Mouse (Mus musculus): ENCODE measurements at regions not wholly inside any gene's neighbourhood (a gene's known extent, or its start where the extent isn't known, plus 50 kb on each side); places are given as distances from the start of the nearest gene placed in this dataset.

DNA sequence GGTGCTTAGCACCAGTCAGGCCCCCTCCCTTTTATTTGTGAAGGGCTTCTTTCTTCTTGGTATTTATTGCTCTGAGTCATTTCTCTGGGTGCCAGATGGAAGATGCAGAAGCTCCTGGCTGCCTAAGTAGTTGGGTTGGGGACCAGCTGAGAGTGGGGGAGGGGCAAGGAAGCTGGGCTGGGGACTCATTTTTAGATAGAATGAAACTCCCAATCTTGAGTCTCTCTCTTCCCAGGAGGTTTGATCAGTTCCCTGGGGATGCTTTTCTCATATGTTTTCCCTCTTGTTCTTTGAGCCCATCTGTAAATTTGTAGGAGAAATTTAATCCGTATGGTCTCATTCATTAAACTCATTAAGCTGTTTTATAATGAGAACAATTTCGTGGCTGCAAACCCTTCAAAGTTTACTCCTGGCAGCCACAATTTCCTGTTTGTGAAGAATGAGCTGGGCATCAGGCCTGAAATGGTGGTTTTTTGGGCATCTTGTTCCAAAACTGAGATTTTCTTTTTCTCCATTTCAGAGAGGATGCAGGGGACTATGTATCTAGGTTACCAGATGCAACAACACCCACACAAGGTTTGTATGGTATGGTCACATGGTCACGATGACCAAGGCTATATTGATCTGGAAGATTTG lies 98.9 kb upstream of the Slit3 start:
- WGBS, result 73% methylated on average over 3 of the region's 3 CpGs
- no peak overlapping the region for H3K27ac ChIP-seq (replicated peaks; ENCODE audit: low read depth, low read length)
- no peaks in the 10 kb centered on the region for H3K4me1 ChIP-seq (ENCODE audit: control insufficient read depth, insufficient read depth, low read length)
- no peak overlapping the region for H3K4me2 ChIP-seq (ENCODE audit: low read length)
- H3K27me3 ChIP-seq (ENCODE audit: control insufficient read depth, insufficient read depth, low read length), result no peaks in the 10 kb centered on the region
- ATAC-seq (ENCODE audit: low FRiP score, low TSS enrichment) (no peak), DNase-seq (no peak)
- no peaks in the 10 kb centered on the region for H3K36me3 ChIP-seq (ENCODE audit: control insufficient read depth, insufficient read depth, low read length)
- H3K4me3 ChIP-seq (replicated peaks; ENCODE audit: low read depth, low read length), result no peak overlapping the region
- no peak overlapping the region for H3K9ac ChIP-seq (replicated peaks; ENCODE audit: low read length)
- no peaks in the 10 kb centered on the region for H3K9me3 ChIP-seq (ENCODE audit: control insufficient read depth, low read length)

DNA sequence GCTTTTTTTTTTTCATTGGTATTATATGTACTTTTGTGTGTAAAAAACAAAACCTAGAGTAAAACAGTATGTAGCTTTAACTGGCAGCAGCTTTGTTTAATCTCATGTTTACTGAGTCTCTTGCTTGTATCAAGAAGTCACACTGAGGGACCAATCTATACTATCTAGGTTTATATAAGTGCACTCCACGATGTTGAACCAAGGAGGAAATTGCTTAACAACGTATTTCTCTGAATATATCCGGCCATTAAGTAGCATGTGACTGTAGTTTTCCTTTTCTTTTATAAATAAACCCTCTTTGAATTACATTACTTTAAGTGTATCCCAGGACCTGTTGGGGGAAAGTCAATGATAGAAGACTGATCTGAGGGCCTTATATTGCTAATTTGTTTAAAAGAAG lies 104.0 kb upstream of the Slit3 start:
- H3K4me1 ChIP-seq (ENCODE audit: control insufficient read depth, insufficient read depth, low read length), result no peaks in the 10 kb centered on the region
- ATAC-seq (ENCODE audit: low FRiP score, low TSS enrichment) (no peak), DNase-seq (no peak)
- H3K36me3 ChIP-seq (ENCODE audit: control insufficient read depth, insufficient read depth, low read length), result no peaks in the 10 kb centered on the region
- H3K9me3 ChIP-seq (ENCODE audit: control insufficient read depth, low read length), result no peaks in the 10 kb centered on the region
- no peaks in the 10 kb centered on the region for H3K27me3 ChIP-seq (ENCODE audit: control insufficient read depth, insufficient read depth, low read length)
- 87% methylated on average over 3 of the region's 3 CpGs for WGBS
- no peak overlapping the region for H3K4me3 ChIP-seq (replicated peaks; ENCODE audit: low read depth, low read length)
- H3K4me2 ChIP-seq (ENCODE audit: low read length), result no peak overlapping the region
- no peak overlapping the region for H3K27ac ChIP-seq (replicated peaks; ENCODE audit: low read depth, low read length)
- no peak overlapping the region for H3K9ac ChIP-seq (replicated peaks; ENCODE audit: low read length)

DNA sequence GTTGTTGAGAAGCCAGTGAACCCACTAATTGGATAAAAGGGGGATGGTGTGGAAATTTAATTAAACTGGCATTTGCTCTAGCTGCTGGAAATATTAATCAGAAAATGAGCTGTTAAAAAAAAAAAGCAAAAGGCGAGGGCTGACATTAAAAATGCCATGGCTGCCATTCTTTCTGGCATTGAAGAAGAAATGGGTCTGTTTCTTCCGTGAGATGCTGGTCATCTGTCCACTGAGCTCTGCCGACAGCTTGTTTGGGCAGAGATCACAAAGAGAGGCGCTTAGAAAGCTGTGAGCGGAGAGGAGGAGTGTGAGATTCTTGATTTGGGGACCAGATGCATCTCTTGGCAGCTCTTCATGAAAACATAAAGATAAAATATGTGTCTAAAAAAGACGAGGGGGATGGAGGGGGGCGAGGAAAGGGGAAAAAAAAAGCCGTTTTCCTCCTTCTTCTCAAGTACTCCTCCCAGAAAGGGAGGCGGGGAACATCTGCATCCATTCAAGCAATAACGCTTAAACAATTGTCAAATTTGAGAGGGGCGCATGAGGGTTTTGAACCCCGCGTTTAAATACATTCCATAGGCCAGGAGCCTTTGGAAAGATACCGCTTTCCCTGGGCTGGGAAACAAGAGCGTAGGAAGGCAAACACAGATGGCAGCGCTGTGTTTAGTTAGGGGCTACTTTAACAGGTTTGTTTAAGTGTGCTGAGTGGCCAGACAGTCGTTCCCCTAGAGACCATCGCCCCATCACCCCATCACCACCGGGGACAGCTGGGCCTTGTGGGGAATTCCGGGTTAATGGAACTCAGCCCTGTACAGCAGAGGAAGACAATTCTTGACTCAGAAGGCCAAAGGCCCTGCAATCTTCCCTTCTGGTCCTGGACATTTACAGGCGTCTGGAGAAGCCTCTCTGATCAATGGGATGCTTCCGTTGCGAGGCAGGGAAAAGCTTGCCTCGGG lies 109.2 kb upstream of the Slit3 start:
- H3K27ac ChIP-seq (replicated peaks; ENCODE audit: low read depth, low read length), result peak overlapping the region; percentile 62; the same call in 1 of the 2 replicates
- no peak for ATAC-seq (ENCODE audit: low FRiP score, low TSS enrichment)

DNA sequence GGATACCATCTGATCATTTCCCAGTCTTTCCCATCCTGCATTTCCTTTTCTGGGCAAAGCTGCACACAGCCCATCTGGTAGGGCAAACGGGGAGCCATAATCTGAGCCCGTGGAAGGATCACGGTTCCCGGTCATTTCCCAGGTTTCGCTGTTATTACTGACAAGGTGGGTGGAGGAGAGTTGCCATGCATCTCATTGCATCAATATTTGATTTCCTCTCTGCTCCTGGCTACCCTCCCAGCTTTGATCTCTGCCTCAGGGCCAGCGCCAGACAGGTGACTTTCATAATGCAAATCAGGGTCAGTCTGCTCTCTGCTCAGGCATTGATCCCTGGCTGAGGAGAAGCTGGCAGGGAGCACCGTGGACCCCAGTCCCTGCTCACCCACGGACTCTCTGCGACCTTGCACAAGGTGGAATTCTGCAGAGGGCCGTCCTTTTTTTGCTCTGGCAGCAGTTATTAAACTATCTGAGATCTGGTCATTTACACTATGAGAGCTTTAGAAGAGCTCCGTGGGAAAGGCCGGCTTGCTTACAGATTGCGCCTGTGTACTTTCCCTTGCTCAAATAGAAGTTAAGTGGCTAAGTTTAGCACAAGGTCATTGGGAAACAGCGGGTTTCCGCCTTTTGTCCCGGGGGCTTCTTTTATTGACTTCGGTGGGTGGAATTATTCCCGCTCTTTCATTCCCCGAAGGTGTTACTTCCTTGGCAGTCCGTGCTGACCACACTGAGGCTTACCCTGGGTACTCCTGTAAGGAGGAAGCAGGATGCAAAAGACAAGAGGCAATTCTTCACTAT lies 114.1 kb upstream of the Slit3 start:
- Histone ChIP-seq H3K4me3 (replicated peaks; ENCODE audit: low read depth, low read length) (no peak overlapping the region), H3K27ac (replicated peaks; ENCODE audit: low read depth, low read length) (no peak overlapping the region), H3K4me2 (ENCODE audit: low read length) (peak overlapping the region; percentile 25), H3K4me1 (ENCODE audit: control insufficient read depth, insufficient read depth, low read length) (no peaks in the 10 kb centered on the region), H3K27me3 (ENCODE audit: control insufficient read depth, insufficient read depth, low read length) (no peaks in the 10 kb centered on the region), H3K9ac (replicated peaks; ENCODE audit: low read length) (no peak overlapping the region), H3K9me3 (ENCODE audit: control insufficient read depth, low read length) (no peaks in the 10 kb centered on the region), H3K36me3 (ENCODE audit: control insufficient read depth, insufficient read depth, low read length) (no peaks in the 10 kb centered on the region)
- DNase-seq, result peak; percentile 37
- 44% methylated on average over 20 of the region's 20 CpGs for WGBS
- ATAC-seq (ENCODE audit: low FRiP score, low TSS enrichment), result no peak

More for the DNA sequence above, 109.2 kb upstream of the Slit3 start:
- Histone ChIP-seq H3K9me3 (ENCODE audit: control insufficient read depth, low read length) (no peaks in the 10 kb centered on the region), H3K4me3 (replicated peaks; ENCODE audit: low read depth, low read length) (no peak overlapping the region), H3K9ac (replicated peaks; ENCODE audit: low read length) (no peak overlapping the region), H3K4me1 (ENCODE audit: control insufficient read depth, insufficient read depth, low read length) (no peaks in the 10 kb centered on the region), H3K27me3 (ENCODE audit: control insufficient read depth, insufficient read depth, low read length) (no peaks in the 10 kb centered on the region), H3K36me3 (ENCODE audit: control insufficient read depth, insufficient read depth, low read length) (no peaks in the 10 kb centered on the region), H3K4me2 (ENCODE audit: low read length) (no peak overlapping the region)
- DNase-seq, result peak; percentile 17
- 69% methylated on average over 24 of the region's 24 CpGs for WGBS

DNA sequence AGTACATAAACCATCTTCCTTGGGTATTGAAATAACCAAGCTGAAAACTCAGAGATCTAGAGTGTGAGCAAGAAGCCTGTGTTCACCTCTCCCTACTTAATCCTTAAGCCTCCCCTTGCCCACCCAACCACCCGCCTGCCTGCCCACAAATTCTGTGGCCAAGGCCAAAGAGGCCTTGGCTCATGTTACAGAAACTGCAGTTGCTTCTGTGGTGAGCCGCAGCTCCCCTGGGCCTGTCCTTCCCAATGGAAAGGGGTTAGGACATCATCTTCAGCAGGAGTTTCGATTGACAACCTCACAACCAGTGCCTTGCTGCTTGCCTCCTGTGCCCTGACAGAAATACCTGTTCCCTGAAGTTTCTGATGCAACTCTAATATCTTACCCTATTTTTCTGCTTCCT lies 115.9 kb upstream of the Slit3 start:
- Histone ChIP-seq H3K9ac (replicated peaks; ENCODE audit: low read length) (no peak overlapping the region), H3K9me3 (ENCODE audit: control insufficient read depth, low read length) (no peaks in the 10 kb centered on the region), H3K27me3 (ENCODE audit: control insufficient read depth, insufficient read depth, low read length) (no peaks in the 10 kb centered on the region), H3K27ac (replicated peaks; ENCODE audit: low read depth, low read length) (no peak overlapping the region), H3K36me3 (ENCODE audit: control insufficient read depth, insufficient read depth, low read length) (no peaks in the 10 kb centered on the region), H3K4me2 (ENCODE audit: low read length) (no peak overlapping the region), H3K4me3 (replicated peaks; ENCODE audit: low read depth, low read length) (no peak overlapping the region), H3K4me1 (ENCODE audit: control insufficient read depth, insufficient read depth, low read length) (no peaks in the 10 kb centered on the region)
- WGBS, result 77% methylated on average over 3 of the region's 3 CpGs
- DNase-seq, result no peak
- no peak for ATAC-seq (ENCODE audit: low FRiP score, low TSS enrichment)

DNA sequence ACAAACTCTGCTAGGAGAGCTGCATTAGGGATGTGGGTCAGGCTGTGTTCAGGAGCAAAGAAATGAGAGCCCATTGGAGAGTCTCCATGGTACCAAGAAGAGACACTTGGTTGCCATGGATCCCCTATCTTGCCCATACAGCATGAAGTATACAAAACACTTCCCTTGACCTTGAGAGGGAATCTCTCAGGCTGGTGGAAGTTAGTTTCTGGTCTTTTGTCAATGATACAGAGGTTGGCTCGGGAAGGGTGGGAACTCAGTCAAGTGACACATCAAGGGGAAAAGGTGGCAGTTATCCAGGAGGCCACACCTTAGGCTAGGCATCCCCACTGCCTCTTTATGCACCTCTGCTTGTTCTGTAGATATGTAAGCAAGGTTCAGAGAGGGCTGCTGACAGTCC lies 116.6 kb upstream of the Slit3 start:
- Histone ChIP-seq H3K36me3 (ENCODE audit: control insufficient read depth, insufficient read depth, low read length) (no peaks in the 10 kb centered on the region), H3K9me3 (ENCODE audit: control insufficient read depth, low read length) (no peaks in the 10 kb centered on the region), H3K4me2 (ENCODE audit: low read length) (no peak overlapping the region), H3K4me3 (replicated peaks; ENCODE audit: low read depth, low read length) (no peak overlapping the region), H3K27ac (replicated peaks; ENCODE audit: low read depth, low read length) (no peak overlapping the region), H3K4me1 (ENCODE audit: control insufficient read depth, insufficient read depth, low read length) (no peaks in the 10 kb centered on the region), H3K9ac (replicated peaks; ENCODE audit: low read length) (no peak overlapping the region), H3K27me3 (ENCODE audit: control insufficient read depth, insufficient read depth, low read length) (no peaks in the 10 kb centered on the region)
- 36% methylated on average over 1 of the region's 1 CpGs for WGBS
- ATAC-seq (ENCODE audit: low FRiP score, low TSS enrichment) (no peak), DNase-seq (no peak)

DNA sequence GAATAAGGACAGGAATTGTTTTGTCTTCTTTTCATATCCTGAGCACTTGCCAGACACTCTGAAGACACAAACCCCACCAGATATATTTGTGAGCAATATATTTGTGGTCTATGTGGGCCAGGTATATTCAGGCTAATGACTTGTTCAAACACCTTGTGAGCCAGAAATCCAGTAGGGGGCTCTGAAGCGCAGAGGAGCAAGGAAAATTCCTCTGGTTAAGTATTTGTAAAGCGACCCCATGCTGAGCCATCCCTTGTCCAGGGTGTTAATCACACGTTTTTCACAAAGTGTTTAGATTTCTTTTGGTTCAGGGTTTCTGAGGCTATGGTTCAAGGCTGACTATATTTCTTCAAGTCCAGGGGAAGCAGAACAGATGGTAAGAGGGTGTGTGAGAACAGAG lies 117.1 kb upstream of the Slit3 start:
- no peaks in the 10 kb centered on the region for H3K27me3 ChIP-seq (ENCODE audit: control insufficient read depth, insufficient read depth, low read length)
- ATAC-seq (ENCODE audit: low FRiP score, low TSS enrichment) (no peak), DNase-seq (peak; percentile 37)
- H3K4me1 ChIP-seq (ENCODE audit: control insufficient read depth, insufficient read depth, low read length), result no peaks in the 10 kb centered on the region
- no peak overlapping the region for H3K4me2 ChIP-seq (ENCODE audit: low read length)
- no peak overlapping the region for H3K4me3 ChIP-seq (replicated peaks; ENCODE audit: low read depth, low read length)
- H3K27ac ChIP-seq (replicated peaks; ENCODE audit: low read depth, low read length), result no peak overlapping the region
- 30% methylated on average over 3 of the region's 3 CpGs for WGBS
- H3K9ac ChIP-seq (replicated peaks; ENCODE audit: low read length), result no peak overlapping the region
- H3K9me3 ChIP-seq (ENCODE audit: control insufficient read depth, low read length), result no peaks in the 10 kb centered on the region
- H3K36me3 ChIP-seq (ENCODE audit: control insufficient read depth, insufficient read depth, low read length), result no peaks in the 10 kb centered on the region

DNA sequence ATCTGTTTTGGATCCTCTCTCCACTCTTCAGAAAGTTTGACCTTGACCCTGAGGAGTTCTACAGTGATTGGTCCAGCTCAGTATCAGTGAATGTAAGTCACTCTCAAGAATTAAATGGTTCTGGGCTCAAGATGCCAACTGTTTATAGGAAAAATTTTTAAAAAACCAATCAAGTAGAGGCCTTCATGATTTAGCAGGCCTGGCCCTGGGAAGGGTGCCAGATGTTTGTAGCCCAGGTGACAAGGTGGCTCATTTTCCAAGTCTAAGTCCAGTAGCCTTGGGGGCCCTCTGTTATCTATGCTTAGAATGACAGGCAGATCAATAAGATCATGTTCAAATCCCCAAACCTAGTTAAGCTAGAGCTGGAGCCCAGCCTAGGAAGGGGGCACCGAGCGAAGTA lies 123.1 kb upstream of the Slit3 start:
- no peaks in the 10 kb centered on the region for H3K27me3 ChIP-seq (ENCODE audit: control insufficient read depth, insufficient read depth, low read length)
- 90% methylated on average over 2 of the region's 2 CpGs for WGBS
- ATAC-seq (ENCODE audit: low FRiP score, low TSS enrichment) (no peak), DNase-seq (no peak)
- no peaks in the 10 kb centered on the region for H3K36me3 ChIP-seq (ENCODE audit: control insufficient read depth, insufficient read depth, low read length)
- no peaks in the 10 kb centered on the region for H3K9me3 ChIP-seq (ENCODE audit: control insufficient read depth, low read length)
- H3K4me1 ChIP-seq (ENCODE audit: control insufficient read depth, insufficient read depth, low read length), result no peaks in the 10 kb centered on the region
- no peak overlapping the region for H3K4me2 ChIP-seq (ENCODE audit: low read length)
- H3K9ac ChIP-seq (replicated peaks; ENCODE audit: low read length), result no peak overlapping the region
- no peak overlapping the region for H3K4me3 ChIP-seq (replicated peaks; ENCODE audit: low read depth, low read length)
- H3K27ac ChIP-seq (replicated peaks; ENCODE audit: low read depth, low read length), result no peak overlapping the region

Measured in midbrain, embryonic 14.5 days (tissue).